Mouse (Mus musculus): ENCODE measurements around the gene Kbtbd4. TPM values are rescaled to one million over a fixed set of nuclear protein-coding genes. Genes with fewer than 3 reads are reported as not detected.

Kbtbd4 gene
- 12.0 and 13.1 TPM in 2 replicates for polyA plus RNA-seq (2015; fragmentation: Nextera tagmentation; extraction: Ambion mirVana)

GRCm38 (mm10) chr2:90904076-90904855 lies at the start of gene Kbtbd4, which contains the start of gene Ndufs3:
Gene Kbtbd4, plus strand, starts transcription at chr2:90904740.
Gene Ndufs3, minus strand, starts transcription at chr2:90904827.
- peak within 1 kb of the TSS; percentile 74 for H3K4me2 ChIP-seq (replicated peaks; ENCODE audit: low read depth)
- peak within 1 kb of the TSS; percentile 84 for H3K27ac ChIP-seq (ENCODE audit: low read depth, low read length)
- peaks cover 39% of the 10 kb centered on the region for H3K36me3 ChIP-seq (ENCODE audit: control insufficient read depth, insufficient read depth)
- peak within 1 kb of the TSS; percentile 79 for H3K4me3 ChIP-seq (ENCODE audit: low read depth, low read length)
- TF ChIP-seq CTCF (IDR thresholded peaks at IDR 0.05; ENCODE audit: low read depth): no peak
- no peaks in the 10 kb centered on the region for H3K27me3 ChIP-seq (replicated peaks; ENCODE audit: control insufficient read depth, insufficient read depth, low read length)
- WGBS: under 1% methylated on average over 42 of the region's 43 CpGs
- peaks cover 9% of the 10 kb centered on the region for H3K4me1 ChIP-seq (replicated peaks; ENCODE audit: control insufficient read depth, insufficient read depth, low read length)
- peak; percentile 89 for ATAC-seq
- H3K9ac ChIP-seq (ENCODE audit: low read depth, low read length): peak within 1 kb of the TSS; percentile 89
- H3K9me3 ChIP-seq (ENCODE audit: control insufficient read depth): no peaks in the 10 kb centered on the region

- peaks cover 78% of the 10 kb centered on the region for H3K36me3 ChIP-seq (ENCODE audit: control insufficient read depth, insufficient read depth)
- no peak for TF ChIP-seq CTCF (IDR thresholded peaks at IDR 0.05; ENCODE audit: low read depth)
Measured at GRCm38 (mm10) chr2:90861486-90861885, 43.1 kb upstream of the Kbtbd4 start.

GRCm38 (mm10) chr2:90864184-90864583 lies 40.4 kb upstream of the Kbtbd4 start:
- TF ChIP-seq CTCF (IDR thresholded peaks at IDR 0.05; ENCODE audit: low read depth): no peak
- Histone ChIP-seq H3K4me3 (ENCODE audit: low read depth, low read length) (no peak overlapping the region), H3K27ac (ENCODE audit: low read depth, low read length) (no peak overlapping the region), H3K4me2 (replicated peaks; ENCODE audit: low read depth) (no peak overlapping the region), H3K9ac (ENCODE audit: low read depth, low read length) (no peak overlapping the region), H3K4me1 (replicated peaks; ENCODE audit: control insufficient read depth, insufficient read depth, low read length) (no peaks in the 10 kb centered on the region), H3K27me3 (replicated peaks; ENCODE audit: control insufficient read depth, insufficient read depth, low read length) (no peaks in the 10 kb centered on the region), H3K9me3 (ENCODE audit: control insufficient read depth) (no peaks in the 10 kb centered on the region), H3K36me3 (ENCODE audit: control insufficient read depth, insufficient read depth) (peaks cover 70% of the 10 kb centered on the region)
- no peak for ATAC-seq

More at GRCm38 (mm10) chr2:90861486-90861885, 43.1 kb upstream of the Kbtbd4 start:
- H3K27ac ChIP-seq (ENCODE audit: low read depth, low read length): no peak overlapping the region; the same call in 1 of the 2 replicates
- no peak overlapping the region for H3K4me2 ChIP-seq (replicated peaks; ENCODE audit: low read depth)
- H3K4me3 ChIP-seq (ENCODE audit: low read depth, low read length): no peak overlapping the region
- no peak overlapping the region for H3K9ac ChIP-seq (ENCODE audit: low read depth, low read length)
- no peaks in the 10 kb centered on the region for H3K27me3 ChIP-seq (replicated peaks; ENCODE audit: control insufficient read depth, insufficient read depth, low read length)
- no peak for ATAC-seq
- no peaks in the 10 kb centered on the region for H3K4me1 ChIP-seq (replicated peaks; ENCODE audit: control insufficient read depth, insufficient read depth, low read length)
- WGBS: 98% methylated on average over 2 of the region's 2 CpGs
- H3K9me3 ChIP-seq (ENCODE audit: control insufficient read depth): no peaks in the 10 kb centered on the region

- H3K36me3 ChIP-seq (ENCODE audit: control insufficient read depth, insufficient read depth): peaks cover 52% of the 10 kb centered on the region
- peak; percentile 94 for TF ChIP-seq CTCF (IDR thresholded peaks at IDR 0.05; ENCODE audit: low read depth)
- H3K4me2 ChIP-seq (replicated peaks; ENCODE audit: low read depth): no peak overlapping the region
- peak; percentile 75 for ATAC-seq
- no peaks in the 10 kb centered on the region for H3K9me3 ChIP-seq (ENCODE audit: control insufficient read depth)
- no peak overlapping the region for H3K27ac ChIP-seq (ENCODE audit: low read depth, low read length)
- no peaks in the 10 kb centered on the region for H3K27me3 ChIP-seq (replicated peaks; ENCODE audit: control insufficient read depth, insufficient read depth, low read length)
- no peaks in the 10 kb centered on the region for H3K4me1 ChIP-seq (replicated peaks; ENCODE audit: control insufficient read depth, insufficient read depth, low read length)
- WGBS: 17% methylated on average over 3 of the region's 3 CpGs
- H3K4me3 ChIP-seq (ENCODE audit: low read depth, low read length): no peak overlapping the region
- H3K9ac ChIP-seq (ENCODE audit: low read depth, low read length): no peak overlapping the region
Measured at GRCm38 (mm10) chr2:90866524-90866923, 38.0 kb upstream of the Kbtbd4 start.

GRCm38 (mm10) chr2:90870136-90870601 lies 34.4 kb upstream of the Kbtbd4 start:
- Histone ChIP-seq H3K27me3 (replicated peaks; ENCODE audit: control insufficient read depth, insufficient read depth, low read length) (no peaks in the 10 kb centered on the region), H3K27ac (ENCODE audit: low read depth, low read length) (no peak overlapping the region), H3K4me1 (replicated peaks; ENCODE audit: control insufficient read depth, insufficient read depth, low read length) (no peaks in the 10 kb centered on the region), H3K36me3 (ENCODE audit: control insufficient read depth, insufficient read depth) (peaks cover 19% of the 10 kb centered on the region), H3K9ac (ENCODE audit: low read depth, low read length) (no peak overlapping the region), H3K9me3 (ENCODE audit: control insufficient read depth) (no peaks in the 10 kb centered on the region), H3K4me2 (replicated peaks; ENCODE audit: low read depth) (no peak overlapping the region), H3K4me3 (ENCODE audit: low read depth, low read length) (no peak overlapping the region)
- no peak for TF ChIP-seq CTCF (IDR thresholded peaks at IDR 0.05; ENCODE audit: low read depth)
- ATAC-seq: peak; percentile 19; the same call in 1 of the 2 replicates
- WGBS: 15% methylated on average over 4 of the region's 4 CpGs

- Histone ChIP-seq H3K9ac (ENCODE audit: low read depth, low read length) (no peak overlapping the region), H3K36me3 (ENCODE audit: control insufficient read depth, insufficient read depth) (0 out of 2 replicates have a peak, but pooled peaks cover 7% of the 10 kb centered on the region), H3K27me3 (replicated peaks; ENCODE audit: control insufficient read depth, insufficient read depth, low read length) (no peaks in the 10 kb centered on the region), H3K4me1 (replicated peaks; ENCODE audit: control insufficient read depth, insufficient read depth, low read length) (no peaks in the 10 kb centered on the region), H3K27ac (ENCODE audit: low read depth, low read length) (no peak overlapping the region), H3K9me3 (ENCODE audit: control insufficient read depth) (no peaks in the 10 kb centered on the region), H3K4me3 (ENCODE audit: low read depth, low read length) (no peak overlapping the region), H3K4me2 (replicated peaks; ENCODE audit: low read depth) (no peak overlapping the region)
- ATAC-seq: no peak
- TF ChIP-seq CTCF (IDR thresholded peaks at IDR 0.05; ENCODE audit: low read depth): no peak
- WGBS: 64% methylated on average over 8 of the region's 8 CpGs
Measured at GRCm38 (mm10) chr2:90871180-90871961, 33.2 kb upstream of the Kbtbd4 start.

Data from intestine, postnatal 0 days (tissue).